Mouse (Mus musculus): ENCODE data around the gene Blzf1. TPM values are rescaled to one million over a fixed set of nuclear protein-coding genes. Genes with fewer than 3 reads are reported as not detected.

Blzf1 gene
- polyA plus RNA-seq, 1 experiment = 11.4 TPM

DNA sequence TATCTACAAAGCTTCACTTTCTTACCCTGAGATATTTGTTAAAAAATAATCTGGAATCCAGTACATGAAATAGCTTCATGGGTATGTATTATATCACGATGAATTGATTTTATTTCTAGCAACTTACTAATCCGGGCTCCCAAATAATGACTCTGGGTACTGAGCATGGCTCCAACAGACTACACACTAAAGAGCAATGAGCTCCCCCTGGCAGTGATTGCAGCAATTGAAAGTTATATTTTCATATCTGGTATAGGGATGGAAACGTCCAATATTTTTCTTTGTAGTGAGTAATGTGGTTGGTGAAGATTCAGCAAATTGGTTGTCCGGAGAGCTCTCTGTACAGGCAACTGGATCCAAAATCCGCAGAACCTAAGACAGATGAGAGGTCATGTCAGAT lies 15.2 kb downstream of the Blzf1 start:
- Histone ChIP-seq H3K27me3 (ENCODE audit: control insufficient read depth, insufficient read depth, insufficient read length) (no peaks in the 10 kb centered on the region), H3K79me2 (ENCODE audit: control insufficient read depth, insufficient read depth) (no peaks in the 10 kb centered on the region), H3K36me3 (ENCODE audit: control insufficient read depth, insufficient read depth) (peaks cover 35% of the 10 kb centered on the region), H3K4me2 (ENCODE audit: low read depth) (no peak overlapping the region), H3K4me3 (no peak overlapping the region), H3ac (ENCODE audit: control insufficient read depth, insufficient read length) (no peak overlapping the region)
- TF ChIP-seq MAX (IDR thresholded peaks at IDR 0.05; ENCODE audit: low read depth) (no peak), POLR2A (IDR thresholded peaks at IDR 0.05; ENCODE audit: insufficient read length, low read depth) (no peak), REST (IDR thresholded peaks at IDR 0.05; ENCODE audit: insufficient read depth, insufficient read length) (no peak), USF1 (IDR thresholded peaks at IDR 0.05; ENCODE audit: low read depth) (no peak), POLR2AphosphoS2 (IDR thresholded peaks at IDR 0.05; ENCODE audit: insufficient read length, low read depth) (no peak), CEBPB (IDR thresholded peaks at IDR 0.05; ENCODE audit: insufficient read depth, poor library complexity, severe bottlenecking) (no peak), E2F4 (IDR thresholded peaks at IDR 0.05; ENCODE audit: insufficient read depth) (no peak), MYOD1 (IDR thresholded peaks at IDR 0.05; ENCODE audit: control insufficient read depth in 1 of 3, insufficient read length in 2 of 3, low read depth in 2 of 3) (no peak), TCF12 (IDR thresholded peaks at IDR 0.05; ENCODE audit: insufficient read depth, poor library complexity, severe bottlenecking) (no peak), TCF3 (IDR thresholded peaks at IDR 0.05; ENCODE audit: insufficient read length, low read depth) (no peak), MYOG (IDR thresholded peaks at IDR 0.05; ENCODE audit: control insufficient read depth in 1 of 3, insufficient read depth in 1 of 3, insufficient read length in 2 of 3, low read depth in 2 of 3) (no peak), SRF (IDR thresholded peaks at IDR 0.05; ENCODE audit: control insufficient read depth, insufficient read length, low read depth) (no peak)

DNA sequence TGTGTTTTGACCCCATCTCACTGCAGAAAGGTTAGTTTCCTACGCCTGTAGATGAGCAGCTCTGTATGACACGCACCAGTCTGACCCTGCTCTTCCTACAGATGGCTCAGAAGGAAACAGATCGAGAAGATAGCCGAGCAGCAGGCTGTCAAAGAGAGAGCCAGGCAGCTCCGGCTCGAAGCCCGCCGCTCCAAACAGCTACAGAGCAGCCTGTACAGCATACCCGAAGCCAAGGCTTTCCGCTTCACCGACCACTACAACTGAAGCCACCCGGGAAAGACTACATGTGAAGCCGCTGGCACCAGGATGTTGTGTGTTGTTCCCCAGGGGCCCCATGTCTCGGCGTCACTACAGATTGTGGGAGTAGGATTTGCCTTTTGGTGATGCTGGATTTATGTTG lies 19.9 kb downstream of the Blzf1 start:
- no peak overlapping the region for H3K4me3 ChIP-seq
- no peaks in the 10 kb centered on the region for H3K27me3 ChIP-seq (ENCODE audit: control insufficient read depth, insufficient read depth, insufficient read length)
- no peak overlapping the region for H3ac ChIP-seq (ENCODE audit: control insufficient read depth, insufficient read length)
- H3K79me2 ChIP-seq (ENCODE audit: control insufficient read depth, insufficient read depth) = no peaks in the 10 kb centered on the region
- peaks cover 18% of the 10 kb centered on the region for H3K36me3 ChIP-seq (ENCODE audit: control insufficient read depth, insufficient read depth)
- TF ChIP-seq MYOG (IDR thresholded peaks at IDR 0.05; ENCODE audit: control insufficient read depth in 1 of 3, insufficient read depth in 1 of 3, insufficient read length in 2 of 3, low read depth in 2 of 3) (no peak), POLR2AphosphoS2 (IDR thresholded peaks at IDR 0.05; ENCODE audit: insufficient read length, low read depth) (no peak), SRF (IDR thresholded peaks at IDR 0.05; ENCODE audit: control insufficient read depth, insufficient read length, low read depth) (no peak), MYOD1 (IDR thresholded peaks at IDR 0.05; ENCODE audit: control insufficient read depth in 1 of 3, insufficient read length in 2 of 3, low read depth in 2 of 3) (no peak), E2F4 (IDR thresholded peaks at IDR 0.05; ENCODE audit: insufficient read depth) (no peak)
- no peak overlapping the region for H3K4me2 ChIP-seq (ENCODE audit: low read depth)

DNA sequence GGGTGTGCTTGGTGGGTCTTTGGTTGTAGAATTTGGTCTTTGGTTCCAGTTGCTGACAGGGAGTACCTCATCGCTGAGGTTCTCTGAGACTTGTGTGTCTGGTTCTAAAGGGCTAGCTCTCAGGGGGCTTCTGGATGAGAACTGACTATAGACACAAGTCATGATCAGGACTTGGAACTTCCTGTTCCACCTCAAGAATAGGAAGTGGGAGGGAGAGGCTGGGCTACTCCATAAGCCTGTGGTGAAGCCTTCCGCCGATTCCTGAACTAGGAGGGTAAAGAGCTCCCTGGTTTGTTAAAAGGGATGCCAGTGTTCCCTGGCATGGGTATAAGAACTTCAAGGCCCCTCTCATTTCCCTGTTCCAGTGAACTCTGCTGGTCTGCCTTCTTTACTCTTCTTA lies 23.3 kb downstream of the Blzf1 start:
- H3K4me2 ChIP-seq (ENCODE audit: low read depth) = no peak overlapping the region
- no peaks in the 10 kb centered on the region for H3K27me3 ChIP-seq (ENCODE audit: control insufficient read depth, insufficient read depth, insufficient read length)
- H3K36me3 ChIP-seq (ENCODE audit: control insufficient read depth, insufficient read depth) = no peaks in the 10 kb centered on the region
- no peak overlapping the region for H3K4me3 ChIP-seq
- no peak overlapping the region for H3ac ChIP-seq (ENCODE audit: control insufficient read depth, insufficient read length)
- no peak for TF ChIP-seq USF1 (IDR thresholded peaks at IDR 0.05; ENCODE audit: low read depth)
- TF ChIP-seq SRF (IDR thresholded peaks at IDR 0.05; ENCODE audit: control insufficient read depth, insufficient read length, low read depth) = no peak
- TF ChIP-seq CEBPB (IDR thresholded peaks at IDR 0.05; ENCODE audit: insufficient read depth, poor library complexity, severe bottlenecking) = no peak
- TF ChIP-seq E2F4 (IDR thresholded peaks at IDR 0.05; ENCODE audit: insufficient read depth) = no peak
- TF ChIP-seq TCF3 (IDR thresholded peaks at IDR 0.05; ENCODE audit: insufficient read length, low read depth) = no peak
- no peak for TF ChIP-seq MYOD1 (IDR thresholded peaks at IDR 0.05; ENCODE audit: control insufficient read depth in 1 of 3, insufficient read length in 2 of 3, low read depth in 2 of 3)
- no peak for TF ChIP-seq TCF12 (IDR thresholded peaks at IDR 0.05; ENCODE audit: insufficient read depth, poor library complexity, severe bottlenecking)
- TF ChIP-seq REST (IDR thresholded peaks at IDR 0.05; ENCODE audit: insufficient read depth, insufficient read length) = no peak
- H3K79me2 ChIP-seq (ENCODE audit: control insufficient read depth, insufficient read depth) = no peaks in the 10 kb centered on the region

DNA sequence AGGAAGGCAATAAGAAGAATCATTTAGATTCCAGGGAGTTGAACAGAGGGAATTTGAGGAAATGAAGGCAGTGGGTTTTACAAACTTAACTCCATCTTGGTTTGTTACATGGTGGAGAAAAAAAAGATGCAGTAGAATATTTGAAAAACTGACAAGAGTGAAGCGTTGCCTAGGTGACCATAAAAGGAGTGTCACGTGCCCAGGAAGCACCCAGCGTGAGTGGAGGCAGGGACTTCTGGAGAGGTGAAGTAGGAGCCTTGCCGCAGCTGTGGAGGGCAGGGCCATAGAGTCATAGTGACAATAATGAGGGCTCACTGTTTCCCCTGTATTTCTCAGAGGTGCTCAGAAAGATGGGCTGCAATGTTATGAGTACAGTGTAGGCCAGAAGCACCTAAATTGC lies 28.0 kb downstream of the Blzf1 start:
- Histone ChIP-seq H3K79me2 (ENCODE audit: control insufficient read depth, insufficient read depth) (no peaks in the 10 kb centered on the region), H3K4me2 (ENCODE audit: low read depth) (no peak overlapping the region), H3K27me3 (ENCODE audit: control insufficient read depth, insufficient read depth, insufficient read length) (no peaks in the 10 kb centered on the region), H3K36me3 (ENCODE audit: control insufficient read depth, insufficient read depth) (no peaks in the 10 kb centered on the region), H3K4me3 (no peak overlapping the region), H3ac (ENCODE audit: control insufficient read depth, insufficient read length) (no peak overlapping the region)
- TF ChIP-seq SRF (IDR thresholded peaks at IDR 0.05; ENCODE audit: control insufficient read depth, insufficient read length, low read depth) (no peak), USF1 (IDR thresholded peaks at IDR 0.05; ENCODE audit: low read depth) (peak; percentile 16), E2F4 (IDR thresholded peaks at IDR 0.05; ENCODE audit: insufficient read depth) (no peak)

DNA sequence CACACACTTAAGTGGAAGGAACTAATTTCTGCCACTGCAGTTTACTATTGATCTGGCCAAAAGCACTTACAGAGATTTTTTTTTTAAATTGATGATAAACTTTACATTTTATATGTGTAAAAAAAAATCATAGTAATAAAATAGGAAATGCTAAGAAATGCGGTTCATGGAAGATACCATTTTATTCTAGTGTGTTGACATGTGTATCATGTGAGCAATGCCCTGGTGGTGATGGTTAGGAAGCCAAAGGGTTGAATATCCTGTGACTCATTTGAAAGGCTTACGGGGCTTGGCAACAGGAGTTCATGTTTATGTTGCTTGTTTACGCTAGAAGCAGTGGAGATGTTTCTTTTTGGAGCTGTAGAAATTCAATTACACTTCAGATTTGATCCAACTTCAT lies 30.7 kb downstream of the Blzf1 start:
- H3K4me2 ChIP-seq (ENCODE audit: low read depth) = no peak overlapping the region
- no peaks in the 10 kb centered on the region for H3K27me3 ChIP-seq (ENCODE audit: control insufficient read depth, insufficient read depth, insufficient read length)
- H3K4me3 ChIP-seq = no peak overlapping the region
- no peak overlapping the region for H3ac ChIP-seq (ENCODE audit: control insufficient read depth, insufficient read length)
- no peaks in the 10 kb centered on the region for H3K36me3 ChIP-seq (ENCODE audit: control insufficient read depth, insufficient read depth)
- no peak for TF ChIP-seq SRF (IDR thresholded peaks at IDR 0.05; ENCODE audit: control insufficient read depth, insufficient read length, low read depth)
- peak; percentile 35 for TF ChIP-seq USF1 (IDR thresholded peaks at IDR 0.05; ENCODE audit: low read depth)
- no peaks in the 10 kb centered on the region for H3K79me2 ChIP-seq (ENCODE audit: control insufficient read depth, insufficient read depth)
